21 mouse cellular contexts compared by ENCODE assay signal in genomic region chr7:24758520-24758919, GRCm38 (mm10). TPM values are rescaled to one million over a fixed set of nuclear protein-coding genes. Genes with fewer than 3 reads are reported as not detected.
"Had no signal": no experiment of that assay in that cellular context is flagged by ENCODE, and none has a peak within 500 bp of the region (broad histone marks: within the 10 kb centered on the region; RNA-seq: fewer than 3 reads in every experiment).

No protein-coding gene starts in this region.

- ATAC-seq: lung, postnatal 0 days; midbrain, embryonic 16.5 days had no signal

- H3K4me2 ChIP-seq: lung, embryonic 15.5 days; midbrain, embryonic 12.5 days; neural tube, embryonic 12.5 days; stomach, embryonic 15.5 days had no signal

- DNase-seq: lung, adult 2 months; midbrain, embryonic 14.5 days; right cerebral cortex, postnatal 14 days; thymus, adult 2 months; thymus, postnatal 25 days; thymus, postnatal 4 days had no signal

- H3K27me3 ChIP-seq: lung, embryonic 15.5 days; midbrain, embryonic 12.5 days; neural tube, embryonic 12.5 days; stomach, embryonic 15.5 days had no signal

- H3K27ac ChIP-seq: liver, embryonic 14.5 days; lung, embryonic 15.5 days; midbrain, embryonic 10.5 days; midbrain, embryonic 12.5 days; neural tube, embryonic 12.5 days; stomach, embryonic 15.5 days; stomach, postnatal 0 days had no signal

- H3K9ac ChIP-seq: liver, embryonic 14.5 days; lung, embryonic 15.5 days; midbrain, embryonic 12.5 days; neural tube, embryonic 12.5 days; stomach, embryonic 15.5 days had no signal

- H3K9me3 ChIP-seq: lung, embryonic 15.5 days; midbrain, embryonic 10.5 days; midbrain, embryonic 12.5 days; neural tube, embryonic 12.5 days; stomach, embryonic 15.5 days had no signal

- H3K4me1 ChIP-seq: lung, embryonic 15.5 days; midbrain, embryonic 10.5 days; midbrain, embryonic 12.5 days; neural tube, embryonic 12.5 days; stomach, embryonic 15.5 days had no signal

- H3K4me3 ChIP-seq: lung, embryonic 15.5 days; midbrain, embryonic 10.5 days; midbrain, embryonic 12.5 days; neural tube, embryonic 12.5 days; stomach, embryonic 15.5 days had no signal

- H3K36me3 ChIP-seq: lung, embryonic 15.5 days; midbrain, embryonic 10.5 days; midbrain, embryonic 12.5 days; neural tube, embryonic 12.5 days; stomach, embryonic 15.5 days had no signal

RNA-seq across cellular contexts. Expression of gene Cd177, which starts 1.6 kb away (rescaled TPM):
- polyA plus RNA-seq: midbrain, embryonic 10.5 days; midbrain, embryonic 12.5 days; neural tube, embryonic 12.5 days had no signal

RNA-seq across cellular contexts. Expression of gene Ceacam10, which starts 18.5 kb away (rescaled TPM):
- polyA plus RNA-seq: lung, embryonic 15.5 days; midbrain, embryonic 10.5 days; midbrain, embryonic 12.5 days; midbrain, embryonic 14.5 days; neural tube, embryonic 12.5 days; urinary bladder, adult 2 months had no signal

RNA-seq across cellular contexts. Expression of gene Gm4763, which starts 31.8 kb away (rescaled TPM):
- total RNA-seq: megakaryocyte-erythroid progenitor cell, adult 5-6 weeks; neutrophil, adult 5-6 weeks had no signal
- polyA plus RNA-seq: liver, embryonic 14.5 days; liver, embryonic 16.5 days; lung, adult 2 months; lung, embryonic 15.5 days; lung, postnatal 0 days; midbrain, embryonic 10.5 days; midbrain, embryonic 12.5 days; midbrain, embryonic 14.5 days; midbrain, embryonic 16.5 days; neural tube, embryonic 12.5 days; neural tube, embryonic 14.5 days; spleen, adult 2 months; stomach, embryonic 15.5 days; stomach, postnatal 0 days; thymus, adult 2 months; urinary bladder, adult 2 months had no signal

RNA-seq across cellular contexts. Expression of gene BC049730, which starts 49.5 kb away (rescaled TPM):
- total RNA-seq: megakaryocyte-erythroid progenitor cell, adult 5-6 weeks; neutrophil, adult 5-6 weeks had no signal
- polyA plus RNA-seq: liver, embryonic 14.5 days; liver, embryonic 16.5 days; lung, adult 2 months; lung, embryonic 15.5 days; lung, postnatal 0 days; midbrain, embryonic 10.5 days; midbrain, embryonic 12.5 days; midbrain, embryonic 14.5 days; midbrain, embryonic 16.5 days; neural tube, embryonic 12.5 days; neural tube, embryonic 14.5 days; spleen, adult 2 months; stomach, embryonic 15.5 days; stomach, postnatal 0 days; thymus, adult 2 months; urinary bladder, adult 2 months had no signal
